Mouse (Mus musculus) limb, embryonic 14.5 days (tissue): ENCODE measurements around the gene Kif9. TPM values are rescaled to one million over a fixed set of nuclear protein-coding genes. Genes with fewer than 3 reads are reported as not detected.

Experiments
- ATAC-seq: fragments of 200-750 bp; cut with Nextera tagmentation; 2 replicates; pipeline ENCODE4 v1.8.0; 2017; ENCODE audit warnings: low read depth, moderate number of reproducible peaks, moderate TSS enrichment; ENCODE audit not compliant: low FRiP score
- DNase-seq: peaks from one replicate; pipeline ENCODE4 v3.0.0-alpha.2; 2015; ENCODE audit warnings: low spot score
- H3K27ac ChIP-seq: fragments of 300-500 bp; sonication (generic); replicated peaks from 2 replicates; pipeline ENCODE4 v1.5.1; 2014; ENCODE audit warnings: low read depth, mild to moderate bottlenecking, low read length, moderate library complexity, mixed read lengths
- H3K27me3 ChIP-seq: fragments of 300-500 bp; sonication (generic); 2 replicates; pipeline ENCODE4 v1.6.1; 2014; ENCODE audit warnings: low read length, mixed read lengths; ENCODE audit not compliant: control insufficient read depth, insufficient read depth
- H3K36me3 ChIP-seq: fragments of 300-500 bp; sonication (generic); 2 replicates; pipeline ENCODE4 v1.6.1; 2014; ENCODE audit warnings: mild to moderate bottlenecking, low read length, moderate library complexity, mixed read lengths; ENCODE audit not compliant: control insufficient read depth, insufficient read depth
- H3K4me1 ChIP-seq: fragments of 300-500 bp; sonication (generic); 2 replicates; pipeline ENCODE4 v1.6.1; 2014; ENCODE audit warnings: antibody characterized with exemption, low read length, mixed read lengths; ENCODE audit not compliant: control insufficient read depth, insufficient read depth
- H3K4me2 ChIP-seq: fragments of 300-500 bp; sonication (generic); replicated peaks from 2 replicates; pipeline ENCODE4 v1.6.1; 2014; ENCODE audit warnings: low read depth, mild to moderate bottlenecking, low read length, moderate library complexity; ENCODE audit not compliant: severe bottlenecking
- H3K4me3 ChIP-seq: fragments of 300-500 bp; sonication (generic); replicated peaks from 2 replicates; pipeline ENCODE4 v1.5.1; 2014; ENCODE audit warnings: low read length
- H3K9ac ChIP-seq: fragments of 300-500 bp; sonication (generic); 2 replicates; pipeline ENCODE4 v1.6.1; 2014; ENCODE audit warnings: mild to moderate bottlenecking, low read depth, low read length, moderate library complexity; ENCODE audit not compliant: severe bottlenecking
- H3K9me3 ChIP-seq: fragments of 300-500 bp; sonication (generic); 2 replicates; pipeline ENCODE4 v1.6.1; 2016; ENCODE audit warnings: low read length; ENCODE audit not compliant: control insufficient read depth
- POLR2A ChIP-seq: fragments of 200-500 bp; IDR thresholded peaks from 2 replicates; pipeline ENCODE4 v1.8.0; 2012; ENCODE audit warnings: inconsistent platforms, mild to moderate bottlenecking, moderate library complexity, borderline replicate concordance; ENCODE audit not compliant: insufficient read depth, insufficient read length; ENCODE audit errors: extremely low read depth
- WGBS: fragments of 180-500 bp; shearing (Covaris S2); extraction: QIAGEN DNeasy Blood & Tissue Kit; methylation state at CpG from one replicate; pipeline ENCODE4 v1.1.7; 2014; 5-methylcytosine and 5-hydroxymethylcytosine counted together
- polyA plus RNA-seq, 2 experiments: library from polyadenylated mRNA; depleted of rRNA in 1 of 2; stranded (reverse) in 1 of 2; unstranded in 1 of 2; fragments of >200 nt; fragmentation: Nextera tagmentation in 1 of 2; extraction: Ambion mirVana in 1 of 2; gene quantifications; 2 replicates each; pipeline versions ENCODE4 v1.2.1 to v1.2.3; 2012 to 2014

Gene Kif9
- polyA plus RNA-seq, 2 experiments, result 0.77 to 0.94 TPM

GRCm38 (mm10) chr9:110466179-110466578 is 10.6 kb upstream of the Kif9 start:
- Histone ChIP-seq H3K9ac (no peak overlapping the region), H3K4me3 (no peak overlapping the region), H3K36me3 (peaks cover 7% of the 10 kb centered on the region), H3K4me1 (no peaks in the 10 kb centered on the region), H3K27ac (no peak overlapping the region), H3K4me2 (no peak overlapping the region), H3K9me3 (no peaks in the 10 kb centered on the region), H3K27me3 (no peaks in the 10 kb centered on the region)
- ATAC-seq, result no peak
- TF ChIP-seq POLR2A, result no peak
- 85% methylated on average over 3 of the region's 3 CpGs for WGBS
- no peak for DNase-seq

- no peak for ATAC-seq
- no peaks in the 10 kb centered on the region for H3K9me3 ChIP-seq
- no peak overlapping the region for H3K9ac ChIP-seq
- H3K27ac ChIP-seq, result no peak overlapping the region
- WGBS, result 44% methylated on average over 11 of the region's 11 CpGs
- H3K4me2 ChIP-seq, result no peak overlapping the region
- H3K27me3 ChIP-seq, result no peaks in the 10 kb centered on the region
- H3K36me3 ChIP-seq, result 0 out of 2 replicates have a peak, but pooled peaks cover 3% of the 10 kb centered on the region
- peaks cover 4% of the 10 kb centered on the region for H3K4me1 ChIP-seq
- TF ChIP-seq POLR2A, result no peak
- H3K4me3 ChIP-seq, result no peak overlapping the region
- no peak for DNase-seq
Observed at GRCm38 (mm10) chr9:110477951-110478350, 1.2 kb downstream of the Kif9 start.

- Histone ChIP-seq H3K36me3 (no peaks in the 10 kb centered on the region), H3K27me3 (no peaks in the 10 kb centered on the region), H3K4me2 (no peak overlapping the region), H3K9me3 (no peaks in the 10 kb centered on the region), H3K27ac (no peak overlapping the region), H3K4me1 (peaks cover 4% of the 10 kb centered on the region), H3K4me3 (no peak overlapping the region), H3K9ac (no peak overlapping the region)
- TF ChIP-seq POLR2A, result no peak
- WGBS, result 70% methylated on average over 4 of the region's 4 CpGs
- ATAC-seq (no peak), DNase-seq (no peak)
Observed at GRCm38 (mm10) chr9:110478639-110479038, 1.9 kb downstream of the Kif9 start.

GRCm38 (mm10) chr9:110488841-110489240 is 12.1 kb downstream of the Kif9 start:
- 0 out of 2 replicates have a peak, but pooled peaks cover 5% of the 10 kb centered on the region for H3K9me3 ChIP-seq
- DNase-seq (no peak), ATAC-seq (no peak)
- no peak overlapping the region for H3K4me3 ChIP-seq
- no peaks in the 10 kb centered on the region for H3K27me3 ChIP-seq
- H3K4me1 ChIP-seq, result no peaks in the 10 kb centered on the region
- H3K4me2 ChIP-seq, result no peak overlapping the region
- WGBS, result 55% methylated on average over 4 of the region's 4 CpGs
- H3K9ac ChIP-seq, result no peak overlapping the region
- H3K27ac ChIP-seq, result no peak overlapping the region
- no peaks in the 10 kb centered on the region for H3K36me3 ChIP-seq
- TF ChIP-seq POLR2A, result no peak

GRCm38 (mm10) chr9:110490913-110491312 is 14.2 kb downstream of the Kif9 start:
- Histone ChIP-seq H3K27ac (no peak overlapping the region), H3K9ac (no peak overlapping the region), H3K4me2 (no peak overlapping the region), H3K4me1 (no peaks in the 10 kb centered on the region), H3K27me3 (no peaks in the 10 kb centered on the region), H3K4me3 (no peak overlapping the region), H3K9me3 (0 out of 2 replicates have a peak, but pooled peaks cover 5% of the 10 kb centered on the region), H3K36me3 (no peaks in the 10 kb centered on the region)
- 56% methylated on average over 5 of the region's 5 CpGs for WGBS
- DNase-seq, result no peak
- no peak for ATAC-seq
- TF ChIP-seq POLR2A, result no peak

- H3K4me3 ChIP-seq, result no peak overlapping the region
- no peak overlapping the region for H3K9ac ChIP-seq
- DNase-seq (no peak), ATAC-seq (no peak)
- WGBS, result 51% methylated on average over 2 of the region's 2 CpGs
- no peaks in the 10 kb centered on the region for H3K4me1 ChIP-seq
- H3K4me2 ChIP-seq, result no peak overlapping the region
- H3K27ac ChIP-seq, result no peak overlapping the region
- no peaks in the 10 kb centered on the region for H3K9me3 ChIP-seq
- no peaks in the 10 kb centered on the region for H3K36me3 ChIP-seq
- no peak for TF ChIP-seq POLR2A
- no peaks in the 10 kb centered on the region for H3K27me3 ChIP-seq
Observed at GRCm38 (mm10) chr9:110525737-110526136, 49.0 kb downstream of the Kif9 start.
